In genomic region chr3:103101194-103101593, GRCm38 (mm10) we compare ENCODE assay signal across 25 mouse cellular contexts. TPM values are rescaled to one million over a fixed set of nuclear protein-coding genes. Genes with fewer than 3 reads are reported as not detected.
A peak's percentile ranks its signal among the peaks of the same experiment; 100 is the strongest.
DNase-seq lines count a peak whose midpoint lies in the region; ATAC-seq and TF ChIP-seq lines count a peak whose summit lies in the region.
"Had no signal": no experiment of that assay in that cellular context is flagged by ENCODE, and none has a peak within 500 bp of the region (broad histone marks: within the 10 kb centered on the region; RNA-seq: fewer than 3 reads in every experiment).

No protein-coding gene starts in this region.

- WGBS in intestine, postnatal 0 days: 56% methylated on average over 5 of the region's 5 CpGs
- 58% methylated on average over 5 of the region's 5 CpGs for WGBS in intestine, embryonic 16.5 days

- H3K4me3 ChIP-seq in intestine, postnatal 0 days (ENCODE audit: low read depth, low read length): no peak overlapping the region
- no peak overlapping the region for H3K4me3 ChIP-seq in intestine, embryonic 16.5 days (ENCODE audit: low read length)

- peak; percentile 39 for TF ChIP-seq CTCF in intestine, postnatal 0 days (IDR thresholded peaks at IDR 0.05; ENCODE audit: low read depth)

- 0 out of 2 replicates have a peak, but pooled peaks cover 4% of the 10 kb centered on the region for H3K4me1 ChIP-seq in intestine, postnatal 0 days (replicated peaks; ENCODE audit: control insufficient read depth, insufficient read depth, low read length)
- H3K4me1 ChIP-seq in intestine, embryonic 16.5 days (ENCODE audit: control insufficient read depth, insufficient read depth, low read length): no peaks in the 10 kb centered on the region

- H3K27ac ChIP-seq in intestine, postnatal 0 days (ENCODE audit: low read depth, low read length): no peak overlapping the region
- H3K27ac ChIP-seq in intestine, embryonic 16.5 days (ENCODE audit: low read length): no peak overlapping the region
- H3K27ac ChIP-seq: embryonic facial prominence, embryonic 13.5 days; forebrain, embryonic 15.5 days; heart, embryonic 15.5 days; hindbrain, embryonic 10.5 days; limb, embryonic 10.5 days; midbrain, embryonic 10.5 days had no signal

- no peaks in the 10 kb centered on the region for H3K27me3 ChIP-seq in intestine, postnatal 0 days (replicated peaks; ENCODE audit: control insufficient read depth, insufficient read depth, low read length)
- H3K27me3 ChIP-seq in intestine, embryonic 16.5 days (replicated peaks; ENCODE audit: control insufficient read depth, insufficient read depth, low read length): no peaks in the 10 kb centered on the region
- H3K27me3 ChIP-seq: embryonic facial prominence, embryonic 13.5 days; heart, embryonic 15.5 days had no signal

- DNase-seq in 416B (ENCODE audit: low read depth) (peak; percentile 16), A20 (ENCODE audit: low read depth, low spot score) (peak; percentile 34)
- DNase-seq in gonadal fat pad, adult 2 months (ENCODE audit: low read depth): peak; percentile 16
- no peak for DNase-seq in retina, postnatal 1 day
- no peak for DNase-seq in frontal cortex, postnatal 25 days (ENCODE audit: low spot score in 2 of 2)
- no peak for DNase-seq in left cerebral cortex, adult 18-20 months (ENCODE audit: low spot score in 2 of 2)
- DNase-seq: adrenal gland, adult 8-10 months; cerebellum, adult 18-20 months; gastrocnemius, postnatal 36 days; kidney, adult 18-20 months; kidney, postnatal 10 days; right cerebral cortex, postnatal 25 days; spleen, adult 18-20 months; thymus, postnatal 14 days had no signal

- H3K36me3 ChIP-seq in intestine, postnatal 0 days (ENCODE audit: control insufficient read depth, insufficient read depth): no peaks in the 10 kb centered on the region
- no peaks in the 10 kb centered on the region for H3K36me3 ChIP-seq in intestine, embryonic 16.5 days (ENCODE audit: control insufficient read depth, insufficient read depth, low read length)
- H3K36me3 ChIP-seq: embryonic facial prominence, embryonic 13.5 days; forebrain, embryonic 15.5 days; G1E; heart, embryonic 15.5 days; hindbrain, embryonic 10.5 days; limb, embryonic 10.5 days; midbrain, embryonic 10.5 days had no signal

- no peak overlapping the region for H3K4me2 ChIP-seq in intestine, postnatal 0 days (replicated peaks; ENCODE audit: low read depth)
- H3K4me2 ChIP-seq in intestine, embryonic 16.5 days (ENCODE audit: low read depth, low read length): no peak overlapping the region

- H3K9me3 ChIP-seq in intestine, postnatal 0 days (ENCODE audit: control insufficient read depth): no peaks in the 10 kb centered on the region
- no peaks in the 10 kb centered on the region for H3K9me3 ChIP-seq in intestine, embryonic 16.5 days (ENCODE audit: control insufficient read depth, low read length)
- H3K9me3 ChIP-seq: embryonic facial prominence, embryonic 13.5 days; forebrain, embryonic 15.5 days; G1E; heart, embryonic 15.5 days; hindbrain, embryonic 10.5 days; limb, embryonic 10.5 days; midbrain, embryonic 10.5 days had no signal

- H3K9ac ChIP-seq in intestine, postnatal 0 days (ENCODE audit: low read depth, low read length): no peak overlapping the region
- no peak overlapping the region for H3K9ac ChIP-seq in intestine, embryonic 16.5 days (ENCODE audit: low read depth, low read length)
- H3K9ac ChIP-seq: forebrain, embryonic 15.5 days had no signal

- no peak for ATAC-seq in intestine, postnatal 0 days
- ATAC-seq in intestine, embryonic 16.5 days: no peak

RNA-seq across cellular contexts. Expression of gene Dennd2c, which starts 1.2 kb away (rescaled TPM):
- polyA plus RNA-seq in intestine, postnatal 0 days (2015; fragmentation: Nextera tagmentation; extraction: Ambion mirVana): 0.95 and 0.96 TPM in 2 replicates
- 2.1 and 2.2 TPM in 2 replicates for polyA plus RNA-seq in intestine, embryonic 16.5 days (2015; fragmentation: Nextera tagmentation; extraction: Ambion mirVana)
- polyA plus RNA-seq in gonadal fat pad, adult 2 months (2012; rRNA removed): 0.77 and 0.89 TPM in 2 replicates
- under 1 TPM; 0.21 to 0.30 TPM for total RNA-seq in left cerebral cortex, adult 18-20 months (2021)

RNA-seq across cellular contexts. Expression of gene Ampd1, which starts 27.4 kb away (rescaled TPM):
- not detected in 2 replicates for polyA plus RNA-seq in intestine, postnatal 0 days (2015; fragmentation: Nextera tagmentation; extraction: Ambion mirVana)
- 0.11 TPM in 1 of 2 replicates, not detected in the other for polyA plus RNA-seq in intestine, embryonic 16.5 days (2015; fragmentation: Nextera tagmentation; extraction: Ambion mirVana)
- 0.10 and 0.27 TPM in 2 replicates for polyA plus RNA-seq in gonadal fat pad, adult 2 months (2012; rRNA removed)
- not detected for total RNA-seq in left cerebral cortex, adult 18-20 months (2021)
- total RNA-seq: adrenal gland, adult 8-10 months; layer of hippocampus, postnatal 10 days had no signal
- polyA plus RNA-seq: G1E; limb, embryonic 10.5 days; liver, adult 2 months; midbrain, embryonic 10.5 days had no signal

RNA-seq across cellular contexts. Expression of gene Nras, which starts 43.1 kb away (rescaled TPM):
- 40.1 and 42.9 TPM in 2 replicates for polyA plus RNA-seq in intestine, postnatal 0 days (2015; fragmentation: Nextera tagmentation; extraction: Ambion mirVana)
- polyA plus RNA-seq in intestine, embryonic 16.5 days (2015; fragmentation: Nextera tagmentation; extraction: Ambion mirVana): 76.1 and 76.3 TPM in 2 replicates
- 23.1 and 26.1 TPM in 2 replicates for polyA plus RNA-seq in gonadal fat pad, adult 2 months (2012; rRNA removed)
- total RNA-seq in left cerebral cortex, adult 18-20 months (2021): 10 to 100 TPM; 59.2 to 66.1 TPM

Comparison
In these comparisons a context has a peak if more than half of its experiments do, and no peak if none do; other contexts are left out.
1. DNase-seq: peak in 416B (single experiment), A20 (single experiment) and gonadal fat pad, adult 2 months (single experiment); none in retina, postnatal 1 day (single experiment), frontal cortex, postnatal 25 days (0 of 2) and left cerebral cortex, adult 18-20 months (0 of 2).